Mouse (Mus musculus): Measurements from ENCODE around the gene Atp13a4. TPM values are rescaled to one million over a fixed set of nuclear protein-coding genes. Genes with fewer than 3 reads are reported as not detected.

Gene Atp13a4
- 0.14 TPM in 2 replicates for polyA plus RNA-seq (2014; fragmentation: Nextera tagmentation; extraction: Ambion mirVana)

DNA sequence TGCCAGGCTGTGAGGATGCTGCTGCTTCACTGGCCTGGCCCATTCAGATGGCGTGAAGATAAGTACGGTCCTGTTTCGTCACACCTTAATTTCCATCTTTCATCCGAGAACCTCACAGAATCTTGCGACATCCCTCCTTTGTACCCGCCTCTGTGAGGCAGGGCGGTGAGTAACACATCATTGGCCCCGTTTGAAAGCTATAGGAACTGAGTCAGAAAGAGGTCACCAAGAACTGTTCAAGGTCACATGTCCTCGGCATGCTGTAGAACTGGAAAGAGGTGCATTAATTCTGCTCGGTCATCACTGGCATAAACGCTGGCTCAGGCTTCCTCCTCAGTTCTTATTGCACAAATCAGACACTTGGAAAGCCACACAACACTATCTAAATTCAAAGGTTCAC lies at the start of gene Atp13a4:
TSS of gene Atp13a4 (minus strand) at position 36 of the 400 bp plus-strand sequence.
- ATAC-seq (replicated peaks; ENCODE audit: low FRiP score), result no peak

DNA sequence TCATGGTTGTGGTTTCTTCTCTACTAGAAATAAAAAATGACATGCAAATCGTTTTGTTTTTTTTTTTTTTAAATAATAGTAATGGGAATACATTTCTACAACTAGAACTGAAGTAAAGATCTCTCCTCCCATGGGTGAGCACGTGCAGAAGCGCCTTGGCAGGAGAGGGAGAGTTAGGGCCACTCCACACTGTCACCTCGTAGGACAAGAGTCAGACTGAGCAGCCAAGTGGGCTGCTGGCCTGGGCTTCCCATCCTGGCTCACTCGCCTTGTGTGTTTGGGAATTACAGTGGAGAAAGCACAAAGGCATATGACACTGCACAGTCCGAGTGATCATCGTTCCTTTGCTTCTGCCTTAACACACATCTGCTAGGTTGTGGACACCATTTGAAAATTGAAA lies 47.5 kb upstream of the Atp13a4 start:
- no peak for DNase-seq (ENCODE audit: low spot score)
- no peaks in the 10 kb centered on the region for H3K27me3 ChIP-seq (replicated peaks; ENCODE audit: control insufficient read depth, insufficient read depth, low read length)
- no peak overlapping the region for H3K4me2 ChIP-seq
- H3K4me1 ChIP-seq (replicated peaks; ENCODE audit: control insufficient read depth, insufficient read depth, low read length), result no peaks in the 10 kb centered on the region
- ATAC-seq (replicated peaks; ENCODE audit: low FRiP score), result no peak
- peaks cover 13% of the 10 kb centered on the region for H3K36me3 ChIP-seq (ENCODE audit: control insufficient read depth, insufficient read depth, low read length)
- no peak overlapping the region for H3K9ac ChIP-seq (ENCODE audit: low read depth, low read length)
- WGBS, result 85% methylated on average over 7 of the region's 7 CpGs
- no peak overlapping the region for H3K4me3 ChIP-seq (ENCODE audit: low read depth, low read length)
- no peaks in the 10 kb centered on the region for H3K9me3 ChIP-seq (ENCODE audit: control insufficient read depth, low read length)
- H3K27ac ChIP-seq (ENCODE audit: low read depth, low read length), result no peak overlapping the region

More for the DNA sequence above, at the start of gene Atp13a4:
- Histone ChIP-seq H3K9me3 (ENCODE audit: control insufficient read depth, low read length) (no peaks in the 10 kb centered on the region), H3K36me3 (ENCODE audit: control insufficient read depth, insufficient read depth, low read length) (no peaks in the 10 kb centered on the region), H3K27ac (ENCODE audit: low read depth, low read length) (no peak within 1 kb of the TSS), H3K9ac (ENCODE audit: low read depth, low read length) (no peak within 1 kb of the TSS), H3K27me3 (replicated peaks; ENCODE audit: control insufficient read depth, insufficient read depth, low read length) (0 out of 2 replicates have a peak, but pooled peaks cover 3% of the 10 kb centered on the region), H3K4me2 (no peak within 1 kb of the TSS), H3K4me1 (replicated peaks; ENCODE audit: control insufficient read depth, insufficient read depth, low read length) (no peaks in the 10 kb centered on the region), H3K4me3 (ENCODE audit: low read depth, low read length) (no peak within 1 kb of the TSS)
- DNase-seq (ENCODE audit: low spot score), result no peak
- 67% methylated on average over 11 of the region's 11 CpGs for WGBS

DNA sequence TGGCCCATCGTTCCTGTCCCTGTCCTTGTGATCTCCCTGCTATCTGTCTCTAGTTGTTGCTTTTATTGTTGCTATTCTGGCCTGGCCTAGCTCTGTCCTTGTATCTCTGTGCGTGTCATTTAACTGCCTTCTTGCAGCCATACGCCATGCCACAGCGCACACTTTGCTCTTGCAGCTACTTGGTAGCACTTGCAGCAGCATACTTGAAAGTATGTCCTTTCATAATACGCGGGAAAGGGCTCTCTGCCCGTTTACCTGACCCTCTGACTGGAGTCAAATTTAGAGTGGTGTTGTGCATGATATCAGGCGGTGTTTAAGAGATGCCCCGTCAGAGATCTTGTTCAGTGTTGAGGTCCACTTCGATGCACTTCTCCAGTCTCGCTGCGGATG lies 35.1 kb upstream of the Atp13a4 start:
- WGBS, result 7% methylated on average over 12 of the region's 12 CpGs
- Histone ChIP-seq H3K4me3 (ENCODE audit: low read depth, low read length) (peak overlapping the region; percentile 66), H3K36me3 (ENCODE audit: control insufficient read depth, insufficient read depth, low read length) (no peaks in the 10 kb centered on the region), H3K4me2 (peak overlapping the region; percentile 79), H3K27ac (ENCODE audit: low read depth, low read length) (no peak overlapping the region), H3K9ac (ENCODE audit: low read depth, low read length) (peak overlapping the region; percentile 90), H3K9me3 (ENCODE audit: control insufficient read depth, low read length) (no peaks in the 10 kb centered on the region), H3K27me3 (replicated peaks; ENCODE audit: control insufficient read depth, insufficient read depth, low read length) (no peaks in the 10 kb centered on the region), H3K4me1 (replicated peaks; ENCODE audit: control insufficient read depth, insufficient read depth, low read length) (peaks cover 4% of the 10 kb centered on the region)
- DNase-seq (ENCODE audit: low spot score), result no peak
- peak; percentile 30 for ATAC-seq (replicated peaks; ENCODE audit: low FRiP score)

DNA sequence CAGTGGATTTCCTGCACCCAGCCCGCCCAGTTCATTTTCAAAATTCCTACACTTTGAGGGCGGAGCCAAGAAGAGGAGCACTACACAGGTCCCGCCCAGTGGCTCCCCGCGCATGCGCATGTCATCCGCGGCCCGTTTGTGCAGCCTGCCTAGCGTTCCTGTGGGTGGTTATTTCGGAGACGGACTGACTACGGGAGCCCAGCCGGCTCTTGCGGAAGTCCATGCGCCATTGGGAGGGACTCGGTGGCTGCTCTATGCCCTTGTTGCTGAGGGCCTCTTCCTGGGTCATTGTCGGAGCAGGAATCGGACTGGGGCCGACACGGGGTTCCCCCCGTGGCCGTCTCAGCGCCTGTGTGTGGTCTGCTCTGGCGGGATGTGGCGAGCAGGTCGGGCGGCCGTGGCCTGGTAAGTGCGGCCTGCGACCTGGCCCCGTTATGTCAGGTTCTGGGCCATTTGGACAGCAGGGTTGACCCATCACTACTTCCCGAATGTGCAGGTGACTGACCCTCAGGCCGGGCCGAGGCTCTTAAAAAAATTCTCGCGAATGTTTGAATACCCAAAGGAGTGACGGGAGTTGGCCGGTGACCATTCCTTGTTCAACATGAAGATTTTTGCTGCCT lies 34.6 kb upstream of the Atp13a4 start, which contains the start of gene Opa1:
TSS of gene Opa1 (plus strand) at position 168 of the 620 bp plus-strand sequence.
- Histone ChIP-seq H3K4me3 (ENCODE audit: low read depth, low read length) (peak within 1 kb of the TSS; percentile 66), H3K4me2 (peak within 1 kb of the TSS; percentile 79), H3K9me3 (ENCODE audit: control insufficient read depth, low read length) (no peaks in the 10 kb centered on the region), H3K27ac (ENCODE audit: low read depth, low read length) (no peak within 1 kb of the TSS), H3K36me3 (ENCODE audit: control insufficient read depth, insufficient read depth, low read length) (no peaks in the 10 kb centered on the region), H3K27me3 (replicated peaks; ENCODE audit: control insufficient read depth, insufficient read depth, low read length) (no peaks in the 10 kb centered on the region), H3K9ac (ENCODE audit: low read depth, low read length) (peak within 1 kb of the TSS; percentile 90), H3K4me1 (replicated peaks; ENCODE audit: control insufficient read depth, insufficient read depth, low read length) (peaks cover 4% of the 10 kb centered on the region)
- peak; percentile 95 for ATAC-seq (replicated peaks; ENCODE audit: low FRiP score)
- DNase-seq (ENCODE audit: low spot score), result peak; percentile 97
- WGBS, result under 1% methylated on average over 39 of the region's 39 CpGs

DNA sequence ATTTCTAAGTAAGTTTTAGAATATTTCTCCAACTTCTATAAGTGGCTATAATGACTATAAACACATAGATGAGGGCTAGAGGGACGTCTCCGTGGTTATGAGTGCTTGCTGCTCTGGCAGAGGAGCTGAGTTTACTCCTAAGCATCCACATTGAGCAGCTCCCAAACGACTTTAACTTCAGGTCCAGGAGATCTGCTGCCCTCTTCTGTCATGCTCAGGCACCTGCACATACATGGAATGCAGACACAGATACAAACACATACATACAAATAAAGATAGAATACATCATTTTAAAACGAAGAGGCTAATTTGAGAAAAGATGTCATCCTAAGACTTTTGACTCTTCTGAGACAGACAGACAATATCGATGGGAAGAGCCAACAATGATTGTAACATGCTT lies 31.0 kb upstream of the Atp13a4 start:
- H3K36me3 ChIP-seq (ENCODE audit: control insufficient read depth, insufficient read depth, low read length), result no peaks in the 10 kb centered on the region
- H3K4me3 ChIP-seq (ENCODE audit: low read depth, low read length), result no peak overlapping the region
- H3K4me1 ChIP-seq (replicated peaks; ENCODE audit: control insufficient read depth, insufficient read depth, low read length), result peaks cover 4% of the 10 kb centered on the region
- DNase-seq (ENCODE audit: low spot score) (no peak), ATAC-seq (replicated peaks; ENCODE audit: low FRiP score) (no peak)
- 9% methylated on average over 5 of the region's 5 CpGs for WGBS
- H3K4me2 ChIP-seq, result no peak overlapping the region
- H3K9ac ChIP-seq (ENCODE audit: low read depth, low read length), result no peak overlapping the region
- no peak overlapping the region for H3K27ac ChIP-seq (ENCODE audit: low read depth, low read length)
- H3K9me3 ChIP-seq (ENCODE audit: control insufficient read depth, low read length), result no peaks in the 10 kb centered on the region
- H3K27me3 ChIP-seq (replicated peaks; ENCODE audit: control insufficient read depth, insufficient read depth, low read length), result no peaks in the 10 kb centered on the region

DNA sequence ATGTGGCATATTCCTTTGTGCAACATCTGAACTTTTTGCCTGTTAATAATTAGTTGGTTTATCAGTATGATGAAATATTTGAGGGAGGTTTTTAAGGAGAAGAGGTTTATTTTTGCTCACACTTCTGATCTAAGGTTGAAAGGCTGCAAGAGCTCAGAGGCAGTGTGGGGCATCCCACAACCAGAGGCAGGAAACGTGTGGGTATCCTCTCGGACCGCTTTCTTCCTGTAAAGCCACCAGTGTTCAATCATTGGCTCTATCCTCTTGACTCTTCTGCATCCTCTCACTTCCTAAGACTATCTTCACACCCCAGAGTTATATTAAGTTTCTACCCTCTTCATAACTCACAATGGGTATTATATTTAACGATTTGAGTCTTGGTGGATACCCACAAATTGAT lies 29.3 kb upstream of the Atp13a4 start:
- Histone ChIP-seq H3K27me3 (replicated peaks; ENCODE audit: control insufficient read depth, insufficient read depth, low read length) (no peaks in the 10 kb centered on the region), H3K4me2 (no peak overlapping the region), H3K4me3 (ENCODE audit: low read depth, low read length) (no peak overlapping the region), H3K9ac (ENCODE audit: low read depth, low read length) (no peak overlapping the region), H3K9me3 (ENCODE audit: control insufficient read depth, low read length) (no peaks in the 10 kb centered on the region), H3K4me1 (replicated peaks; ENCODE audit: control insufficient read depth, insufficient read depth, low read length) (no peaks in the 10 kb centered on the region), H3K36me3 (ENCODE audit: control insufficient read depth, insufficient read depth, low read length) (no peaks in the 10 kb centered on the region), H3K27ac (ENCODE audit: low read depth, low read length) (no peak overlapping the region)
- DNase-seq (ENCODE audit: low spot score), result no peak
- ATAC-seq (replicated peaks; ENCODE audit: low FRiP score), result no peak
- 40% methylated on average over 4 of the region's 4 CpGs for WGBS

DNA sequence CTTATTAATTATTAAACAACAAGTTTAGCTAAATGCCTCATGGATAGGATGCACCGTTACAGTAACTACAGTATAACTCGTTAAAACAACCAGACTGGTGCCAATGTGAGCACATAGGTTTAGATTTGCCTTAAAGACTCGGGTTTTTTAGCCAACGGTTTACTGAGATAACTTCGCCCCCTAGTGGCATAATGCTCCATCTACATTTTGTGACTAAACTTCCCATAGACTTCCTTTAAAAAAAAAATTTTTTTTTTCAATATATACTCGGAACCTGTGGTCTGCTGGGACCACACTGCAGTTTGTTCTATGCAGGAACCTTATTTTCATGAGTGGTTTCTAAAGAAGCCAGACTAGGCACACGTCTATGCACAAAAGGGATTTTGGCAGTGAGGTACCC lies 16.2 kb upstream of the Atp13a4 start:
- H3K27ac ChIP-seq (ENCODE audit: low read depth, low read length), result no peak overlapping the region
- H3K36me3 ChIP-seq (ENCODE audit: control insufficient read depth, insufficient read depth, low read length), result no peaks in the 10 kb centered on the region
- no peaks in the 10 kb centered on the region for H3K9me3 ChIP-seq (ENCODE audit: control insufficient read depth, low read length)
- 4% methylated on average over 7 of the region's 7 CpGs for WGBS
- H3K27me3 ChIP-seq (replicated peaks; ENCODE audit: control insufficient read depth, insufficient read depth, low read length), result no peaks in the 10 kb centered on the region
- H3K4me1 ChIP-seq (replicated peaks; ENCODE audit: control insufficient read depth, insufficient read depth, low read length), result no peaks in the 10 kb centered on the region
- ATAC-seq (replicated peaks; ENCODE audit: low FRiP score) (no peak), DNase-seq (ENCODE audit: low spot score) (no peak)
- H3K4me2 ChIP-seq, result peak overlapping the region; percentile 43; the same call in 1 of the 2 replicates
- H3K9ac ChIP-seq (ENCODE audit: low read depth, low read length), result no peak overlapping the region
- H3K4me3 ChIP-seq (ENCODE audit: low read depth, low read length), result no peak overlapping the region

DNA sequence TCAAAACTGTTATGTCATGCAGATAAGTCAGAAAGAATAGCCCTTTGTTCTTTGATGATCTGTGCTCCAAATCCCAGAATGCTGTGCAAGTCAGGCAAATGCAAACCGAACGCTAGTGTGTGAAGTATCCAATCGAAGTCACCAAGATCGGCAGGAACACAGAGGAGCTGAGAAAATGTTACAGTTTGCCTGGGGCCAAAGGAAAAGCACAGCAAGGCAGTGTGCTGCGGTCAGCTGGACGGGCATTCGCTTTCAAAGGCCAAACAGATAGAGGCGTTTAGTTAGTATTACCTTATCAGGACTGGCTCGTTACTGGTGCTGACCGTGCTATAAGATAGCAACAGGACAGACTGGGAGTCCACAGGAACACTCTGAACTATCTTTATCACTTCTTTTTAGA lies 15.8 kb upstream of the Atp13a4 start:
- peak overlapping the region; percentile 43 for H3K4me2 ChIP-seq
- H3K4me3 ChIP-seq (ENCODE audit: low read depth, low read length), result no peak overlapping the region
- no peak overlapping the region for H3K9ac ChIP-seq (ENCODE audit: low read depth, low read length)

DNA sequence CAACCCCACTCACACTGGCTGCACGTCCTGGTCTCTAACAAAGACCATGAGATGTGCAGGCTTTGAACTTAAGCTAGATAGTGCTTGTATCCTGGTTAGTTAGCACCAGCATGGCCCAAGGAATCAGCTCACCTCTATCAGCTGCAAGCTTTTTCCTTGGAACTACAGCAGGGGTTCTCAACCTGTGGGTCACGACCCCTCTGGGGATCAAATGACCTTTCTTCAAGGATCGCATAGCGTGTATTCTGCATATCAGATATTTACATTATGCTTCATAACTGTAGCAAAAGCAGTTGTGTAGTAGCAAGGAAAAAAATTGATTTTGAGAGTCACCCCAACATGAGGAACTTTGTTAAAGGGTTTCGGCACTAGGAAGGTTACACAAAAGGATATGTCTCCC lies 15.0 kb upstream of the Atp13a4 start:
- Histone ChIP-seq H3K36me3 (ENCODE audit: control insufficient read depth, insufficient read depth, low read length) (no peaks in the 10 kb centered on the region), H3K9me3 (ENCODE audit: control insufficient read depth, low read length) (no peaks in the 10 kb centered on the region), H3K4me1 (replicated peaks; ENCODE audit: control insufficient read depth, insufficient read depth, low read length) (no peaks in the 10 kb centered on the region), H3K27ac (ENCODE audit: low read depth, low read length) (no peak overlapping the region), H3K9ac (ENCODE audit: low read depth, low read length) (no peak overlapping the region), H3K4me3 (ENCODE audit: low read depth, low read length) (no peak overlapping the region), H3K27me3 (replicated peaks; ENCODE audit: control insufficient read depth, insufficient read depth, low read length) (no peaks in the 10 kb centered on the region), H3K4me2 (no peak overlapping the region)
- no peak for ATAC-seq (replicated peaks; ENCODE audit: low FRiP score)
- WGBS, result 79% methylated on average over 5 of the region's 5 CpGs
- no peak for DNase-seq (ENCODE audit: low spot score)

More for the DNA sequence above, 15.8 kb upstream of the Atp13a4 start:
- 33% methylated on average over 10 of the region's 10 CpGs for WGBS
- Histone ChIP-seq H3K4me1 (replicated peaks; ENCODE audit: control insufficient read depth, insufficient read depth, low read length) (no peaks in the 10 kb centered on the region), H3K27ac (ENCODE audit: low read depth, low read length) (no peak overlapping the region), H3K9me3 (ENCODE audit: control insufficient read depth, low read length) (no peaks in the 10 kb centered on the region), H3K27me3 (replicated peaks; ENCODE audit: control insufficient read depth, insufficient read depth, low read length) (no peaks in the 10 kb centered on the region), H3K36me3 (ENCODE audit: control insufficient read depth, insufficient read depth, low read length) (no peaks in the 10 kb centered on the region)
- DNase-seq (ENCODE audit: low spot score) (no peak), ATAC-seq (replicated peaks; ENCODE audit: low FRiP score) (no peak)

Measured in liver, embryonic 11.5 days (tissue).